Mouse (Mus musculus) sigmoid colon, adult 10 weeks (tissue): ENCODE data around the gene Apip. TPM values are rescaled to one million over a fixed set of nuclear protein-coding genes. Genes with fewer than 3 reads are reported as not detected.

Experiments
- polyA plus RNA-seq: library from polyadenylated mRNA; stranded (reverse); fragments of 350-450 nt; fragmentation: Illumina TruSeq; extraction: RNeasy Lipid Tissue Mini Kit (QIAGEN cat#74804); gene quantifications from one replicate; pipeline ENCODE4 v1.2.3, GENCODE M21; 2014; ENCODE audit warnings: low read depth, low replicate concordance

Gene Apip
- polyA plus RNA-seq, result 19.1 TPM

GRCm38 (mm10) chr2:103073219-103073982 lies at the start of gene Apip, which contains the start of gene Pdhx:
TSS of gene Apip (plus strand) at chr2:103073675.
TSS of gene Pdhx (minus strand) at chr2:103073513.

Other genes with a start within 250 kb of the Apip start
- 62.4 TPM for gene Cd44, start 172.0 kb upstream of the Apip start, polyA plus RNA-seq
- 22.8 TPM for gene Pdhx, start 162 bp upstream of the Apip start, polyA plus RNA-seq
- 701 TPM for gene Ehf, start 229.6 kb downstream of the Apip start, polyA plus RNA-seq